Mouse (Mus musculus) adrenal gland, postnatal 14 days (tissue): ENCODE data around the gene Ldlrad1. TPM values are rescaled to one million over a fixed set of nuclear protein-coding genes. Genes with fewer than 3 reads are reported as not detected.

Experiments used
- DNase-seq: peaks from one replicate; pipeline ENCODE4 v3.0.0; 2021; ENCODE audit warnings: mixed read lengths
- total RNA-seq: library from RNA; stranded (reverse); gene quantifications from 2 replicates; pipeline ENCODE4 v1.2.3, GENCODE M21; 2021

Ldlrad1 gene
- total RNA-seq, 1 experiment from 2014 or later = not detected

- DNase-seq = no peak
These were observed 3.0 kb downstream of the Ldlrad1 start for GRCm38 (mm10) chr4:107211936-107212335.

GRCm38 (mm10) chr4:107213279-107214011 is 4.5 kb downstream of the Ldlrad1 start:
- DNase-seq = no peak

GRCm38 (mm10) chr4:107217574-107217973 is 8.6 kb downstream of the Ldlrad1 start:
- DNase-seq = peak; percentile 76

- no peak for DNase-seq
These were observed 12.5 kb downstream of the Ldlrad1 start for GRCm38 (mm10) chr4:107221524-107221923.

- peak; percentile 80 for DNase-seq
These were observed 14.5 kb downstream of the Ldlrad1 start for GRCm38 (mm10) chr4:107223225-107224204.

- no peak for DNase-seq
These were observed 17.3 kb downstream of the Ldlrad1 start for GRCm38 (mm10) chr4:107226313-107226712.

- DNase-seq = no peak
These were observed 23.2 kb downstream of the Ldlrad1 start for GRCm38 (mm10) chr4:107232219-107232618.

GRCm38 (mm10) chr4:107238253-107238652 is 29.3 kb downstream of the Ldlrad1 start:
- no peak for DNase-seq

- DNase-seq = no peak
These were observed 31.2 kb downstream of the Ldlrad1 start for GRCm38 (mm10) chr4:107240196-107240595.

GRCm38 (mm10) chr4:107243365-107244333 is 34.7 kb downstream of the Ldlrad1 start:
- no peak for DNase-seq

GRCm38 (mm10) chr4:107245368-107245767 is 36.4 kb downstream of the Ldlrad1 start:
- DNase-seq = no peak

GRCm38 (mm10) chr4:107246040-107246439 is 37.1 kb downstream of the Ldlrad1 start:
- DNase-seq = no peak

GRCm38 (mm10) chr4:107247110-107247509 is 38.1 kb downstream of the Ldlrad1 start:
- DNase-seq = no peak

- no peak for DNase-seq
These were observed 39.1 kb downstream of the Ldlrad1 start for GRCm38 (mm10) chr4:107248061-107248460.

- no peak for DNase-seq
These were observed 40.5 kb downstream of the Ldlrad1 start for GRCm38 (mm10) chr4:107249471-107249870.

- DNase-seq = peak; percentile 58
These were observed 41.5 kb downstream of the Ldlrad1 start for GRCm38 (mm10) chr4:107250494-107250893.

GRCm38 (mm10) chr4:107252522-107252921 is 43.5 kb downstream of the Ldlrad1 start:
- no peak for DNase-seq

GRCm38 (mm10) chr4:107253125-107254091 is 44.4 kb downstream of the Ldlrad1 start, which contains the start of the genes Lrrc42 and Hspb11:
Gene Lrrc42 (minus strand): TSS chr4:107253532.
Gene Hspb11 (plus strand): TSS chr4:107253593.
- peak; percentile 99 for DNase-seq

GRCm38 (mm10) chr4:107254414-107254813 is 45.4 kb downstream of the Ldlrad1 start:
- DNase-seq = no peak

GRCm38 (mm10) chr4:107260001-107260400 is 51.0 kb downstream of the Ldlrad1 start:
- DNase-seq = no peak
